Mouse (Mus musculus): ENCODE results near the gene Art5.

Art5 gene

GRCm38 (mm10) chr7:102109171-102109570 is at the start of gene Art5:
Gene Art5 (minus strand): TSS chr7:102109489.
- DNase-seq (ENCODE audit: inconsistent ontology term), result no peak

- DNase-seq (ENCODE audit: inconsistent ontology term), result no peak
Measured at GRCm38 (mm10) chr7:102153691-102154090, 44.4 kb upstream of the Art5 start.

- DNase-seq (ENCODE audit: inconsistent ontology term), result no peak
Measured at GRCm38 (mm10) chr7:102137898-102138297, 28.6 kb upstream of the Art5 start.

DNA sequence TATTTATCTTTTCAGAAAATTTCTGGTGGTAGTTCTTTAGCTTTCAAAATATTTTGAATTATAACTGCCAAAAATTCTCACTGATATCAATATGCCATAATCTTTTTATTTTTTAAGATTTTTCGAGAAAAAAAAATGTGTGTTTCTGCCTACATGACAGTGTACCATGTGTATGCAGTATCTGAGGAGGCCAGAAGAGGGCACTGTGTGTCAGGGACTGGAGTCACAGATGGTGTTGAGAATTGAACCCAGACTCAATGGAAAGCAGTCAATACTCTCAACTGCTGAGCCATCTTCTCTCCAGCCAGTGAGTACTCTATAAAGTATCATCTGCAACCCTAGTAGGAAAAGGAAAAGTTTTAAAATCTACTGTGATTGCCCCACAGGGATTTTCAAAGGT is 28.2 kb upstream of the Art5 start:
- DNase-seq (ENCODE audit: inconsistent ontology term), result no peak

- no peak for DNase-seq (ENCODE audit: inconsistent ontology term)
Measured at GRCm38 (mm10) chr7:102132395-102132794, 23.1 kb upstream of the Art5 start.

DNA sequence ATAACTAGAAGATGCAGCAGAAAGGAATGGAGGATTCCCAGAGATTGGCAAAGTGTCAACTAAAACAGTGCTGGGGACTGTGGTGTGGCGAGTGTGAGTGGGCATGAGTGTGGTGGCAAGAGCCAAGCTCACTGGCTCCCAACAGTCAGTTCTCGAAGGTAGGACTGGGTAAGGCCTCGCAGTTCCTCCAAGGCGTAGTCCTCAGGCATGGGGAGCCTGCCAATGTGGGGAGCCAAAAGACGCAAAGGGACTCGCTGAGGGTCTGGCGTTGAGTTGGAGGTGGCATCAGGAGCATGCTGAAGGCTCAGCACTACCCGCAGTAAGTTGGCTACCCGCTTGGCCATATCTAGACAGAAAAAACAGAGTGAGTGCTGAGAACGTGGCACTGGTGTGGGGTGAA is 11.0 kb upstream of the Art5 start:
- no peak for DNase-seq (ENCODE audit: inconsistent ontology term)

GRCm38 (mm10) chr7:102117382-102117781 is 8.1 kb upstream of the Art5 start:
- DNase-seq (ENCODE audit: inconsistent ontology term), result no peak

DNA sequence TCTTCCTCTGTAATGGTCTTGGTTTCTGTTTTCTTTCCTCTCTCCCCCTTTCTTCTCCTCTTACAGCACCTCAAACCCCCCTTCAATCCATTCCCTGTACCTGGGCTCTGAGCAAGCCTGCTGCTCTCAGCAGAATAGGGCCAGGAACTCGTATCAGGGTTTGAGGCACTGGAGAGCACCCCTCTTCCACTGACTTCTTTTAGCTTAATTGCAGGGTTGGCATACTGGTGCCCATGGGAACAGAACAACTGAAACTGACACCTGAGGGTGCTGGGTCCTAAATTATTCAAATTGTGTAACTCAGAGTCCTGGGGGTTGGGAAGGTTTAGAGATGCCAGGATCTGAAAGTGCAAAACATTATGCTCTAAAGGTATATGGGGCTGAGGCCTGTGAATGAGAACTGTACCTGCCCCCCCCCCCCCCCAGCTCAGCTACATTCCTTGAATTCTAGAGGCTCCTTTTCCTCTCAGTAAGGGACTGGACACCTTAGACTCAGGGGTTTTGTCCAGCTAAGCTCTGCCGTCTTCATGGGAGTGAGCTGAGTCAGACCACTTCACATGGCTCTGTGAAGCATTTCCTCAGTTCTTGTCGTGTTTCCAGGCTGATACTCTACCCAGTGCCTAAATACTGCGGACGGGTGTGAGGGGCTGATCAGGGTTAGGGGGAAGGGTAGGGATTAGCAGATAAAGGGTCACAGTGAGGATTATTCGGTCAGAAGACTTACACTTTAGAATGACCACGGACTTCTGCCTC is 7.5 kb upstream of the Art5 start, which contains the start of gene Chrna10:
TSS of gene Chrna10 (minus strand) at position 250 of the 753 bp plus-strand sequence.
- DNase-seq (ENCODE audit: inconsistent ontology term), result no peak

GRCm38 (mm10) chr7:102113151-102113729 is 4.0 kb upstream of the Art5 start:
- DNase-seq (ENCODE audit: inconsistent ontology term), result no peak

- no peak for DNase-seq (ENCODE audit: inconsistent ontology term)
Measured at GRCm38 (mm10) chr7:102109746-102110145, 457 bp upstream of the Art5 start.

GRCm38 (mm10) chr7:102108206-102108605 is 1.1 kb downstream of the Art5 start:
- no peak for DNase-seq (ENCODE audit: inconsistent ontology term)

DNA sequence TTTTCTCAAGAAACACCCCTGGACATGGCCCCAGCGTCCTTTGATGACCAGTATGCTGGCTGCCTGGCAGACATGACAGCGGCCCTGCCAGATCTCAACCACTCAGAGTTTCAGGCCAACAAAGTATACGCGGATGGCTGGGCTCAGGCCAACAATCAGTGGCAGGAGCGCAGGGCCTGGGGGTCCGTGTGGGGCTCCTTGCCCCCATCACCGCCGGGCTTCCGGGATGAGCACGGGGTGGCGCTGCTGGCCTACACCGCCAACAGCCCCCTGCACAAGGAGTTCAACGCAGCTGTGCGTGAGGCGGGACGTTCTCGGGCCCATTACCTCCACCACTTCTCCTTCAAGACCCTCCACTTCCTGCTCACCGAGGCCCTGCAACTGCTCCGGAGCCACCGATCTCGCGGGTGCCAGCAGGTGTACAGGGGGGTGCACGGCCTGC is 2.6 kb downstream of the Art5 start:
- DNase-seq (ENCODE audit: inconsistent ontology term), result no peak

- no peak for DNase-seq (ENCODE audit: inconsistent ontology term)
Measured at GRCm38 (mm10) chr7:102104126-102104525, 5.2 kb downstream of the Art5 start.

DNA sequence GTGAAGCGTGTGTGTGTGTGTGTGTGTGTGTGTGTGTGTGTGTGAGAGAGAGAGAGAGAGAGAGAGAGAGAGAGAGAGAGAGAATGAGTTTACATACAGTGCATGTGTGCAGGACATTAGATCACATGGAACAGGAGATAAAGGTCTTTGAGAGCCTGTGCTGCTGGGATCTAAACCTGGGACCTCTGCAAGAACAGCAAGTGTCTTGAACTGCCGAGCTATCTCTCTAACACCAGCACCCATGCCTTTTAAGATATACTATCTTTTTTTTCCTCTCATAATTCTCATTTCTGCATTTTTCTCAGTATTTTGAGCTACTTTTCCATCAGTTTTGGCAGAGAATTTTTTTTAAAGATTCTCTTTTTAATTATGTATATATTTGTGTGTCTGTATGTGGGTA is 5.7 kb downstream of the Art5 start:
- DNase-seq (ENCODE audit: inconsistent ontology term), result no peak

DNA sequence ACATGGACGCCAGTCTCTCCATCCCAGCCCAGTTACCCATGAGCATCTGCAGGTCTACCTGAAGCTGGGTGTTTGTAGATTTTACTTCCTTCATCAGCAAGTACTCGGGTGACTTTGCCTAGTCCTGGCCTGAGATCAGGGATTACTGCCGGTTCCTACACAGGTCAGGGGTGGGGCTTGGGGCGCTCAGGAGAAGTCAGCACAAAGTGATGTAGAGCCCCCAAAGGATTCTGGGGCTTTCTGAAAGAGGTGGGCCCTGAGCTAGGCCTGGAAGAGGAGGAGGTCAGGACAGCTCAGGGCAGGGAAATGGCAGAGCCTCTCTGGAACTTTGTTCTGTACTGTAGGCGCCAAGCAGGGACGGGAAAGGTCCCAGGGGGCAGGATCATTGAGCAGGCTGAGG is 6.6 kb downstream of the Art5 start:
- no peak for DNase-seq (ENCODE audit: inconsistent ontology term)

DNA sequence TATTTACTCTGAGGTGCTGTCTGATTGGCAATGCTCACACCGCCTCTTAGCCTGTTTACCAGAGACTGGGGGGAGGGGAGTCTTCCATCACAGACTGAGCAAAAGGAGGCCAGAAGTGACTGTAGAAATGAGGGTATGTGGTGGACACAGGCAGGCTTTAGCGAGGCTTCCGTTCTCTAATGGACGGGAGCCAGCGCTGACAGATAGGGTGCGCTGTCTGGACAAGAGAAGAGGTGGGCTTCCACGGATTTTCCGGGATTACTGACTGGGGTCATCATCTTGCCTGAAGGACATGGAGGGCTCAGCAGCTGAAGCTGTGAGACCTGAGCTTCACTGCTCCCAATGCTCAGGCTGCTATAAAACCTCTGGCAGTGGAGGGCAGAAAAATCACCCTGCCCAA is 7.0 kb downstream of the Art5 start:
- DNase-seq (ENCODE audit: inconsistent ontology term), result no peak

DNA sequence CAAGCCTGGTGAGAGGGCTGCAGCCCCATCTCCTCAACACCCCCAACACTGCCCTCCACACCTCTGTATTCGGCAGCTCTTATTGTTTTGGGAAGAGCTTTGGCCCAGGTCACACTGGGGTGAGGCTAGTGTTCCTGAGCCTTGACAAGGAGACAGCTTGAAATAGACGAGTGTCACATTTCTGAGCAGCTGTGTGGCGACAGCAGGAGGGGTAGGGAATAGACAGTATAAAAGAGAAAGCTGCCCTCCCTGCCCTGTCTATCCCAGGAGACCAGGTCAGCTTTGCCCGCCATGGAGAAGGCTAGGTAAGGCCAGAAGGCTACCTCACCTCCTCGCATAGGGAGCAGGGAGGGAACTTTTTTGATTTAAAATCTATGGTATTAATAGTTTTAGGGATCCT is 7.8 kb downstream of the Art5 start, which contains the start of gene Art1:
TSS of gene Art1 (plus strand) at position 257 of the 400 bp plus-strand sequence.
- no peak for DNase-seq (ENCODE audit: inconsistent ontology term)

- no peak for DNase-seq (ENCODE audit: inconsistent ontology term)
Measured at GRCm38 (mm10) chr7:102100868-102101267, 8.4 kb downstream of the Art5 start.

DNA sequence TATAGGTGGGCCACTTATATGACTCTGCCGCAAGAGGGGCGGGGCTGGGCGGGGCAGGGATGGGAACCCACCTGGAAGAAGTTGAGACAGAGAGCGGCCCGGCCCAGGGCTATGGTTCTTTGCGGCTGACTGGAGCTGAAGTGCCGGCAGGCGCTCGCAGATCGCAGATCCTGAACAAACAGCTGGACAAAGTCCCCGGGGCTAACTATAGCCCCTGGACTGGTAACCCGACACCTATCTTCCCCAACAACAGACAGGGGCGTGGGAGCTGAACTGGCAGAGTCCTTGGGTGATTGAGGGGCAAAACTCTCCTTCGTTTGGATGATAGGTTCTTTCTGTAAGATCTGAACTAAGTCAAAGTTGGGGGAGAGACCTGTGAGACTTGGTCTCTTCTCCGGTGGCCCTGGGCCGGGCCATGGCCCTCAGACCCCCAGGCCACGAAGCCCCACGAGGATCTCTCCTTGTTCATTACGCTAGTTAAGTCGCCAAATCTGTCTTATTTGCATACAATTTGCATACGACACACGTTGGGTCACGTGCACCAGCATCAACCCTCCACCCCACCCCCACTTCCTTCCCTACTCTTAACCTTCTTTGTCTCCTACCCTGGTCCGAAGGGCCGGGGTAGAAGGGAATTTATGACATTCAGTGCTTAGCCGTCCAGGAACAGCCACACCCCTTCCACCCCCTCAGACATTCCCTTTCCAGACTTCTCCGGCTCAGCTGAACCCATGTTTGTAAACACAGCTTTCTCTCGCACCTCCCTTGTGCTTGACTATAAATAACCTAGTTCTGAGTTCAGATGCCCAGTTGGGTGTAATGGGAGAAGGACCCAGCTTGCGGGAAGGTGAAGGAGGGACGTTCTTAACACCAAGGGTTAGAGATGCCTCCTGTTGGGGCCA is 9.3 kb downstream of the Art5 start:
- DNase-seq (ENCODE audit: inconsistent ontology term), result peak; percentile 23

DNA sequence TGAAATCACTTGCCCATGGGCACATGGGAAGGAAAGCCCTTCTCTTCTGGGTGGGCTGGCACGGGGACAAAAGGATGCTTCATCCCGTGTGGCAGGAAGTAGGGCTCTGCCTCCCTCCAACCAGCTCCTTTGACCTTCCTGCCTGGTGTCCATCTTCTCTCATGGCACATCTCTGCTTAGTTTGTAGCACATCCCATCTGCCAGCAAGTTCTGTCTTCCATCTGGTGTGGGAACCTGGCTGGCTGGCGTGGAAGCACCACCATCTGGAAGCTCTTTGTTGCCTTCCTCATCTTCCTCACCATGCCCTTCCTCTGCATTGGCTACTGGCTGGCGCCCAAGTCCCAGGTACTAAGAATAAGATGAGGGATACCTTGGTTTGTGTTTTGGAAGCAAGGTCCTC is 22.0 kb downstream of the Art5 start:
- no peak for DNase-seq (ENCODE audit: inconsistent ontology term)

DNA sequence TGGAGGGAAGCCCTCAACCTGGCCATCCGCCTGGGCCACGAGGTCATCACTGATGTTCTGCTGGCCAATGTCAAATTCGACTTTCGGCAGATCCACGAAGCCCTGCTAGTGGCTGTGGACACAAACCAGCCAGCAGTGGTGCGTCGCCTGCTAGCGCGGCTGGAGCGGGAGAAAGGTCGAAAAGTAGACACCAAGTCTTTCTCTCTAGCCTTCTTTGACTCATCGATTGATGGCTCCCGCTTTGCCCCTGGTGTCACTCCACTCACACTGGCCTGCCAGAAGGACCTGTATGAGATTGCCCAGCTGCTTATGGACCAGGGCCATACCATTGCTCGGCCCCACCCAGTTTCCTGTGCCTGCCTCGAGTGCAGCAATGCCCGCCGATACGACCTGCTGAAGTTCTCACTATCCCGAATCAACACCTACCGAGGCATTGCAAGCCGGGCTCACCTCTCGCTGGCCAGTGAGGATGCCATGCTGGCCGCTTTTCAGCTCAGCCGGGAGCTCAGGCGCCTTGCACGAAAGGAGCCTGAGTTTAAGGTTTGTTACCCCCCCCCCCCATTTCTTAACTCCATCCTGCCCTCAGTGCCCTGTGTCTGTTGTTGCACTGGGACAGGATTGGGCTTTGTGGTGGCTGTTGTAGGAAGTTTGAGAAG is 25.1 kb downstream of the Art5 start:
- DNase-seq (ENCODE audit: inconsistent ontology term), result no peak

- no peak for DNase-seq (ENCODE audit: inconsistent ontology term)
Measured at GRCm38 (mm10) chr7:102082816-102083215, 26.5 kb downstream of the Art5 start, which contains the start of gene Trpc2. Gene Trpc2 (plus strand): TSS chr7:102083116.

Data from Muller cell, postnatal 12 days (primary cell).